Mouse (Mus musculus) intestine, embryonic 14.5 days (tissue): ENCODE measurements around the gene Zic1. TPM values are rescaled to one million over a fixed set of nuclear protein-coding genes. Genes with fewer than 3 reads are reported as not detected.

ENCODE experiments used
- ATAC-seq: fragments of 200-750 bp; cut with Nextera tagmentation; replicated peaks from 2 replicates; pipeline ENCODE4 v1.8.0; 2017; ENCODE audit warnings: low read depth, moderate number of reproducible peaks, moderate TSS enrichment, moderate library complexity; ENCODE audit not compliant: low FRiP score, low TSS enrichment
- DNase-seq: peaks from one replicate; pipeline ENCODE4 v3.0.0-alpha.2; 2018; ENCODE audit warnings: low spot score
- H3K27ac ChIP-seq: fragments of 300-500 bp; sonication (generic); 2 replicates; pipeline ENCODE4 v1.5.1; 2014; ENCODE audit warnings: low read depth, mild to moderate bottlenecking, control low read depth
- H3K27me3 ChIP-seq: fragments of 300-500 bp; sonication (generic); replicated peaks from 2 replicates; pipeline ENCODE4 v1.6.1; 2014; ENCODE audit warnings: low read length, control low read depth; ENCODE audit not compliant: control insufficient read depth, insufficient read depth
- H3K36me3 ChIP-seq: fragments of 300-500 bp; sonication (generic); 2 replicates; pipeline ENCODE4 v1.6.1; 2014; ENCODE audit warnings: low read length, control low read depth; ENCODE audit not compliant: control insufficient read depth, insufficient read depth
- H3K4me1 ChIP-seq: fragments of 300-500 bp; sonication (generic); replicated peaks from 2 replicates; pipeline ENCODE4 v1.6.1; 2014; ENCODE audit warnings: low read length, control low read depth, mixed read lengths; ENCODE audit not compliant: control insufficient read depth, insufficient read depth
- H3K4me2 ChIP-seq: fragments of 300-500 bp; sonication (generic); 2 replicates; pipeline ENCODE4 v1.6.1; 2014; ENCODE audit warnings: low read length
- H3K4me3 ChIP-seq: fragments of 300-500 bp; sonication (generic); 2 replicates; pipeline ENCODE4 v1.5.1; 2014; ENCODE audit warnings: low read depth, low read length, control low read depth, mixed read lengths
- H3K9ac ChIP-seq: fragments of 300-500 bp; sonication (generic); 2 replicates; pipeline ENCODE4 v1.6.1; 2014; ENCODE audit warnings: mild to moderate bottlenecking, low read length
- H3K9me3 ChIP-seq: fragments of 300-500 bp; sonication (generic); 2 replicates; pipeline ENCODE4 v1.6.1; 2016; ENCODE audit warnings: low read length, control low read depth; ENCODE audit not compliant: control insufficient read depth
- WGBS: fragments of 180-500 bp; shearing (Covaris S2); extraction: QIAGEN DNeasy Blood & Tissue Kit; methylation state at CpG from one replicate; pipeline ENCODE4 v1.1.7; 2014; 5-methylcytosine and 5-hydroxymethylcytosine counted together
- polyA plus RNA-seq: library from polyadenylated mRNA; unstranded; fragments of >200 nt; fragmentation: Nextera tagmentation; extraction: Ambion mirVana; gene quantifications from 2 replicates; pipeline ENCODE4 v1.2.1, GENCODE M21; 2014

Zic1 gene
- polyA plus RNA-seq, 1 experiment from 2014 or later, result not detected

- Histone ChIP-seq H3K27me3 (peaks cover 96% of the 10 kb centered on the region), H3K9me3 (no peaks in the 10 kb centered on the region), H3K27ac (no peak overlapping the region), H3K4me1 (no peaks in the 10 kb centered on the region; the same call in 1 of the 2 replicates), H3K4me3 (no peak overlapping the region), H3K9ac (no peak overlapping the region), H3K36me3 (no peaks in the 10 kb centered on the region), H3K4me2 (no peak overlapping the region)
- peak; percentile 61 for DNase-seq
- no peak for ATAC-seq
- under 1% methylated on average over 35 of the region's 35 CpGs for WGBS
Measured at GRCm38 (mm10) chr9:91361033-91361855, 4.4 kb downstream of the Zic1 start.

DNA sequence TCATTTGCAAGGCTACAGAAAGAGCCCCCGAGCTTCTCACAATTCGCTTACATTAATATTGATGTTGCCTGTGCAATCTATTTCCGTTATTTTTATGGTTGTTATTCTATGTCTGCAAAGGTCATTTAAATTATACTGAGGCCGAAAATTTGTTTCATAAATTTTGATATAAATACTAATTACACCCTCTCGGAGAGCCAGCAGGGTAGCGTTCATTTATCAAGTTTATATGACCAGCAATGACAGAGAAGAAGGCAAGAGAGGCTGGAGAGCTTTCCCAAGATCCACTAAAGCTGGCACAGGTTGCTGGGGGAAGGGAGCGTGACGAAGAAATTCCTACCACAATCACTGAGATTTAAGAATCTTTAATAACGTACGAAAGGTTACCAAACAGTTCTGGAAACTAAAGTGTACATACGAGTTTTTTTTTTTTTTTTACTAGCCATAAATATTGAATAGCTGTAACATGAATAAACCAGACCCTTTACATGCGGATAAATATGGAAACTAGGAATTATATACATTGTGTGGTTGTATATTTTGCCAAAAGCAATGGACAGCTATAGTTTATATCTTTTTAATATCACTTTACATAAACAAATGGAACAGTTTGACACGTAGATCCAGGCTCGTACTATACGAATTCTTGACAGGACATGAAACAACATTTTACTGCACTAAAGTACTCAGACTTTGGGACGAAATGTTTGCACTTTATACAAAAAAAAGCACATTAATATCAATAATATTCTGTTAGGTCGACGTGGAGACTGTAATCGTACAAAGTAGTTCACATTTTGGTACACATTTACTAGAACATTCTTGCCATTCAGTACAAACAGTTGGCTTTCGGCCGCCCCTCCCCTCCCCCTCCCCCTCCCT, 5.2 kb downstream of the Zic1 start:
- no peaks in the 10 kb centered on the region for H3K9me3 ChIP-seq
- H3K4me2 ChIP-seq, result no peak overlapping the region
- no peak overlapping the region for H3K27ac ChIP-seq
- no peak overlapping the region for H3K4me3 ChIP-seq
- no peak overlapping the region for H3K9ac ChIP-seq
- DNase-seq (no peak), ATAC-seq (no peak)
- 5% methylated on average over 21 of the region's 21 CpGs for WGBS
- H3K36me3 ChIP-seq, result no peaks in the 10 kb centered on the region
- H3K27me3 ChIP-seq, result peaks cover 97% of the 10 kb centered on the region
- no peaks in the 10 kb centered on the region; the same call in 1 of the 2 replicates for H3K4me1 ChIP-seq

DNA sequence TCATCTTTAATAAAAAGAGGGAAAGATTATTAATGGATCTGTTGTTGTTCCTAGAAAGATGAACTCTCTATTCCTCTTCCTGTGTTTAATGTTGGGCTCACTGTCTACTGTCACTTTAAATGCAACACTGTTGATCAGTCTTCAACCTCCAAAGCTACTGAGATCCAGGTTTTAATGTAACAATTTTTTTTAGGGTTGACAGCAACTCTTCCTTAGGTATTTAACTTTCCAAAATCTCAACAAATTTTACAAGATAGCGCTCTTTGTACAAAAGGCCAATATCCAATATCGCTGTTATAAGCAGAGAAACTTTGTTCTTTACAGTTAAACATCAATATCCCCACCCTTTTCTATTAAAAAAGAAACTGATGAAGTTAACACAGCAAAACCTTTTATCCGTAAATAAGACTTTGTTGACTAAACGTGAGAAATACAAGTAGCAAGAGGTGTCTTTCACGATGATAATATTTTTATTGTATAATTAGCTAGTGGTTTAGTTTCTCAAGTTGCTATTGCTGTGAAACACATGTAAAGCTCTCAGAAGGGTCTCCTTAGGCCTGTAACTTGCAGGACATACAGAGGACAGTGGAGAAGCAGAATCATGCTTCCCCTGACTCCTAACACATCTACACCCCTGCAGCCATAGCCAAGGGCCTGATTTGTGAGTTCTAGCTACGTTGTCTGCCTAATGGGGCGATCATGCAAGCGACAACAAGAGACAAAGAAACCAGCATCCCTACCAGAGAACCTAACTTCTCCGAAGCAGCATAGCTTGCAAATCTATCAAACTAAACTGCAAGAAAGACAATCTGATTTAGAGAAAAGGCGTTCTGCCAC, 6.5 kb downstream of the Zic1 start:
- H3K27ac ChIP-seq, result no peak overlapping the region
- H3K4me2 ChIP-seq, result no peak overlapping the region
- H3K4me3 ChIP-seq, result no peak overlapping the region
- WGBS, result 10% methylated on average over 10 of the region's 10 CpGs
- DNase-seq (no peak), ATAC-seq (no peak)
- no peak overlapping the region for H3K9ac ChIP-seq
- H3K27me3 ChIP-seq, result peaks cover 97% of the 10 kb centered on the region
- no peaks in the 10 kb centered on the region for H3K9me3 ChIP-seq
- no peaks in the 10 kb centered on the region; the same call in 1 of the 2 replicates for H3K4me1 ChIP-seq
- no peaks in the 10 kb centered on the region for H3K36me3 ChIP-seq

DNA sequence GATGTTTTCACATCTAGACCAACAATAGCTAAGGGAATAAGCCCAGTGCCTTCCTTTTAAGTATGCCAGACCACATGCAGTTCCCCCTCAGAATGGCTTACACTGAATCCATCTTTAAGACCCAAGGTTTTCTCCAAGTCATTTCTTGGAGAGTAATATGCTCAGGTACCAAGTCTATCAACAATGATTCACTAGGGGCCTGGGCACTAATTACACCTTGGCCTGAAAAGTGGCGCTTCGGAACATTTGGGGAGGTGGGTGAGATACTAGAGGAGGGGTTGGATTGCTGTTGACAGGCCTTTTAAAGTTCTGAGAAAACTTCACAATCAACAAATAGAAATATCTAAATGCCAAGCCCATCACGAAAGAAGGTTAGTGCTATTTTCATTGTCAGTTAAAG, 8.3 kb downstream of the Zic1 start:
- no peak overlapping the region for H3K4me2 ChIP-seq
- H3K36me3 ChIP-seq, result no peaks in the 10 kb centered on the region
- no peak for DNase-seq
- WGBS, result 7% methylated on average over 3 of the region's 3 CpGs
- no peaks in the 10 kb centered on the region for H3K9me3 ChIP-seq
- no peak overlapping the region for H3K4me3 ChIP-seq
- H3K27ac ChIP-seq, result no peak overlapping the region
- no peaks in the 10 kb centered on the region; the same call in 1 of the 2 replicates for H3K4me1 ChIP-seq
- ATAC-seq, result no peak
- peaks cover 97% of the 10 kb centered on the region for H3K27me3 ChIP-seq
- H3K9ac ChIP-seq, result no peak overlapping the region

- 11% methylated on average over 4 of the region's 4 CpGs for WGBS
- ATAC-seq (no peak; the same call in 1 of the 2 replicates), DNase-seq (no peak)
- no peaks in the 10 kb centered on the region for H3K9me3 ChIP-seq
- H3K4me2 ChIP-seq, result no peak overlapping the region
- H3K27me3 ChIP-seq, result peaks cover 97% of the 10 kb centered on the region
- no peak overlapping the region for H3K4me3 ChIP-seq
- H3K27ac ChIP-seq, result no peak overlapping the region
- no peaks in the 10 kb centered on the region for H3K36me3 ChIP-seq
- H3K4me1 ChIP-seq, result no peaks in the 10 kb centered on the region
- H3K9ac ChIP-seq, result no peak overlapping the region
Measured at GRCm38 (mm10) chr9:91356353-91356740, 9.3 kb downstream of the Zic1 start.

GRCm38 (mm10) chr9:91355629-91356352, 9.8 kb downstream of the Zic1 start:
- no peak for ATAC-seq

DNA sequence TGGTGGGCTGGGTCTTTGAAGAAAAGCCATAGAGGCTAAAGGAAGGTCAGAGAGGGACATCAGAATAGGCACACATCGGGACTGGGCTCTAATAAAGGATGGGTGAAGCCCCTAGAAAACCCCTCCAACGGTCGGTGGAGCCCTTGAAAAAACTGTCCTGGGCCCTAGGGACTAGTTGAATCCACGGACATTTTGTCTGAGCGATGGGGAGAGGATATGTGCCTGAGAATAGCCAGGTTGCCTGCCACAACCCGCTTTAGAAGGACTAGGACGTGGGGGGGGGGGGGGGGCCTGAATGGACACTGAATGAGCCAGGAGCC, 10.4 kb downstream of the Zic1 start:
- H3K27me3 ChIP-seq, result peaks cover 97% of the 10 kb centered on the region
- no peak overlapping the region for H3K9ac ChIP-seq
- WGBS, result 2% methylated on average over 7 of the region's 7 CpGs
- H3K36me3 ChIP-seq, result no peaks in the 10 kb centered on the region
- no peak overlapping the region for H3K4me3 ChIP-seq
- no peaks in the 10 kb centered on the region for H3K4me1 ChIP-seq
- ATAC-seq (no peak), DNase-seq (no peak)
- no peak overlapping the region for H3K27ac ChIP-seq
- no peak overlapping the region for H3K4me2 ChIP-seq
- H3K9me3 ChIP-seq, result no peaks in the 10 kb centered on the region

More at GRCm38 (mm10) chr9:91355629-91356352, 9.8 kb downstream of the Zic1 start:
- Histone ChIP-seq H3K4me2 (peak overlapping the region; percentile 35), H3K27ac (no peak overlapping the region), H3K4me1 (no peaks in the 10 kb centered on the region), H3K4me3 (0 out of 2 replicates have a peak overlapping the region, but pooled peaks have one; percentile 16), H3K36me3 (no peaks in the 10 kb centered on the region), H3K9me3 (no peaks in the 10 kb centered on the region), H3K27me3 (peaks cover 97% of the 10 kb centered on the region), H3K9ac (no peak overlapping the region)
- WGBS, result under 1% methylated on average over 35 of the region's 35 CpGs
- DNase-seq, result no peak
